Mouse (Mus musculus): ENCODE results near the gene Hsp90ab1.

Hsp90ab1 gene

GRCm38 (mm10) chr17:45557998-45558862 lies 14.8 kb downstream of the Hsp90ab1 start:
- in situ Hi-C loops (cut with MboI), result no loop called here

GRCm38 (mm10) chr17:45557246-45557824 lies 15.7 kb downstream of the Hsp90ab1 start:
- in situ Hi-C loops (cut with MboI), result no loop called here

- in situ Hi-C loops (cut with MboI), result no loop called here
Measured at GRCm38 (mm10) chr17:45556514-45557245, 16.4 kb downstream of the Hsp90ab1 start.

GRCm38 (mm10) chr17:45556107-45556489 lies 17.0 kb downstream of the Hsp90ab1 start:
- in situ Hi-C loops (cut with MboI), result no loop called here

GRCm38 (mm10) chr17:45555452-45556106 lies 17.5 kb downstream of the Hsp90ab1 start, which contains the start of gene Nfkbie:
Nfkbie (plus strand) TSS chr17:45555703.
- in situ Hi-C loops (cut with MboI), result no loop called here

GRCm38 (mm10) chr17:45554420-45554819 lies 18.7 kb downstream of the Hsp90ab1 start:
- in situ Hi-C loops (cut with MboI), result loop anchor here (5.0 kb wide), 1 partner anchor 37 kb away; no protein-coding TSS in a partner anchor

- in situ Hi-C loops (cut with MboI), result loop anchor here (5.0 kb wide), 1 partner anchor 36 kb away; no protein-coding TSS in a partner anchor
Measured at GRCm38 (mm10) chr17:45553065-45553464, 20.0 kb downstream of the Hsp90ab1 start.

- in situ Hi-C loops (cut with MboI), result loop anchor here (5.0 kb wide), 1 partner anchor 35 kb away; no protein-coding TSS in a partner anchor
Measured at GRCm38 (mm10) chr17:45551816-45552451, 21.1 kb downstream of the Hsp90ab1 start.

GRCm38 (mm10) chr17:45551249-45551796 lies 21.7 kb downstream of the Hsp90ab1 start:
- in situ Hi-C loops (cut with MboI), result loop anchor here (5.0 kb wide), 1 partner anchor 34 kb away; no protein-coding TSS in a partner anchor

GRCm38 (mm10) chr17:45550253-45550652 lies 22.8 kb downstream of the Hsp90ab1 start:
- in situ Hi-C loops (cut with MboI), result loop anchor here (5.0 kb wide), 1 partner anchor 33 kb away; no protein-coding TSS in a partner anchor

GRCm38 (mm10) chr17:45549617-45550181 lies 23.4 kb downstream of the Hsp90ab1 start, which contains the start of gene Tmem151b:
Tmem151b (minus strand) TSS chr17:45549677.
- in situ Hi-C loops (cut with MboI), result loop anchor here (5.0 kb wide), 1 partner anchor 32 kb away; no protein-coding TSS in a partner anchor

GRCm38 (mm10) chr17:45548541-45549512 lies 24.2 kb downstream of the Hsp90ab1 start:
- in situ Hi-C loops (cut with MboI), result no loop called here

- in situ Hi-C loops (cut with MboI), result no loop called here
Measured at GRCm38 (mm10) chr17:45547461-45548190, 25.4 kb downstream of the Hsp90ab1 start.

GRCm38 (mm10) chr17:45546941-45547340 lies 26.1 kb downstream of the Hsp90ab1 start:
- in situ Hi-C loops (cut with MboI), result no loop called here

GRCm38 (mm10) chr17:45545278-45545961 lies 27.7 kb downstream of the Hsp90ab1 start:
- in situ Hi-C loops (cut with MboI), result no loop called here

GRCm38 (mm10) chr17:45544873-45545277 lies 28.2 kb downstream of the Hsp90ab1 start:
- in situ Hi-C loops (cut with MboI), result no loop called here

- in situ Hi-C loops (cut with MboI), result no loop called here
Measured at GRCm38 (mm10) chr17:45544001-45544872, 28.8 kb downstream of the Hsp90ab1 start.

Measured in mature B cell (primary cell).